Mouse (Mus musculus): ENCODE data around the gene Ywhag.

DNA sequence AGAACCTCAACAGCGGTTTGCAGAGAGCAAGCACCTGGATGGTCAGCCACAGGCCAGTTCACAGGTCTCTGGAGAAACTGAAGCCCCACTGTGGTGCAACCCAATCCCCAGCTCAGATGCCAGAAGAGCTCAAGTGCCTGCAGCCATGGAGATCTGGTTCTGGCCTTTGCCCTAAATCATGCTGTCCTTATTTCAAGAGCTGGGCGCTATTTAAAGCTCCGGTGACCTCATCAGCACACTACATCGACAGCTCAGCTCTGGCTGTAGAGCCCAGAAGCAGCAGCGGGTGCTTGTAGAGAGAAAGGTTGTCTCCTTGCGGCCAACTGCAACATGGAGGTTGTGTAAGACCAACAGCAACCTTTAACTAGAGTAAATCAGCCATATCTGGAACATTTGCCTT lies 20.3 kb downstream of the Ywhag start:
- TF ChIP-seq POLR2A (IDR thresholded peaks at IDR 0.05; ENCODE audit: insufficient read depth, low read depth, low read length) (peak; percentile 41; the same call in 1 of the 2 replicates), CTCF (IDR thresholded peaks at IDR 0.05) (no peak), EP300 (IDR thresholded peaks at IDR 0.05; ENCODE audit: insufficient read depth, low read depth, low read length) (no peak)

Data from heart, adult 2 months (tissue).